Comparison of ENCODE assay signal across 35 mouse cellular contexts in genomic region chr8:105618892-105619591, GRCm38 (mm10). TPM values are rescaled to one million over a fixed set of nuclear protein-coding genes. Genes with fewer than 3 reads are reported as not detected.
"Had no signal": no experiment of that assay in that cellular context is flagged by ENCODE, and none has a peak within 500 bp of the region (broad histone marks: within the 10 kb centered on the region; RNA-seq: fewer than 3 reads in every experiment).

No protein-coding gene starts in this region.

- H3K4me3 ChIP-seq: kidney, embryonic 15.5 days; limb, embryonic 13.5 days; limb, embryonic 15.5 days; liver, embryonic 12.5 days had no signal

- H3K27me3 ChIP-seq: kidney, embryonic 15.5 days; limb, embryonic 15.5 days had no signal

- H3K4me2 ChIP-seq: heart, embryonic 11.5 days; hindbrain, embryonic 14.5 days; kidney, embryonic 15.5 days; limb, embryonic 13.5 days; limb, embryonic 15.5 days; liver, embryonic 12.5 days had no signal

- H3K9me3 ChIP-seq: kidney, embryonic 15.5 days; limb, embryonic 13.5 days; limb, embryonic 15.5 days; liver, embryonic 12.5 days had no signal

- ATAC-seq: hindbrain, embryonic 16.5 days; intestine, embryonic 16.5 days; liver, embryonic 12.5 days had no signal

- DNase-seq: gastrocnemius, postnatal 14 days; gastrocnemius, postnatal 36 days; heart, adult 18-20 months; heart, postnatal 10 days; kidney, adult 11 months; kidney, adult 2 months; kidney, adult 9 months; kidney, postnatal 14 days; kidney, postnatal 36 days; layer of hippocampus, adult 9-11 months; layer of hippocampus, postnatal 36 days; left cerebral cortex, postnatal 4 days had no signal

- H3K27ac ChIP-seq: hindbrain, embryonic 14.5 days; kidney, embryonic 15.5 days; kidney, postnatal 0 days; limb, embryonic 13.5 days; limb, embryonic 15.5 days; liver, embryonic 12.5 days; liver, embryonic 14.5 days had no signal

- H3K9ac ChIP-seq: hindbrain, embryonic 14.5 days; kidney, embryonic 15.5 days; limb, embryonic 13.5 days; limb, embryonic 15.5 days; liver, embryonic 12.5 days; liver, embryonic 14.5 days had no signal

RNA-seq across cellular contexts. Expression of gene Agrp, which starts 18.2 kb away (rescaled TPM):
- total RNA-seq: gastrocnemius, adult 8-10 months; heart, adult 18-20 months; heart, adult 8-10 months; heart, postnatal 10 days; heart, postnatal 25 days; hematopoietic stem cell, adult 5-6 weeks; layer of hippocampus, adult 18-20 months; layer of hippocampus, postnatal 14 days; layer of hippocampus, postnatal 36 days; left cerebral cortex, adult 18-20 months; left cerebral cortex, adult 8-10 months; left cerebral cortex, postnatal 10 days; left cerebral cortex, postnatal 25 days; left cerebral cortex, postnatal 4 days; liver, adult 2 months had no signal
- polyA plus RNA-seq: heart, embryonic 16.5 days; liver, adult 2 months; liver, embryonic 12.5 days; liver, embryonic 16.5 days had no signal
